Mouse (Mus musculus): Measurements from ENCODE around the gene Kntc1.

- TF ChIP-seq GATA1 (IDR thresholded peaks at IDR 0.05; ENCODE audit: low read length) (no peak), TAL1 (IDR thresholded peaks at IDR 0.05; ENCODE audit: low read length) (no peak)
Observed at GRCm38 (mm10) chr5:123863934-123864333, 114.4 kb downstream of the Kntc1 start.

Data from erythroblast, embryonic 14.5 days (primary cell).